Mouse (Mus musculus): ENCODE data around the gene Zfp382. TPM values are rescaled to one million over a fixed set of nuclear protein-coding genes. Genes with fewer than 3 reads are reported as not detected.
"Not testable (repeated sequence)": the region's sequence is repeated elsewhere in the genome, so short reads cannot be mapped to it uniquely, and the experiment has no call there.

Gene Zfp382
- 1 to 10 TPM; 3.6 to 5.7 (median 4.5) TPM for total RNA-seq (2022)

- DNase-seq, result peak; percentile 78
Observed at GRCm38 (mm10) chr7:30121308-30122187, at the start of gene Zfp382. TSS of gene Zfp382 (plus strand) at chr7:30121942.

GRCm38 (mm10) chr7:30072146-30073028 lies 49.4 kb upstream of the Zfp382 start, which contains the start of gene Zfp82:
TSS of gene Zfp82 (minus strand) at chr7:30072900.
- DNase-seq, result peak; percentile 75

- DNase-seq, result no peak
Observed at GRCm38 (mm10) chr7:30086524-30086923, 35.2 kb upstream of the Zfp382 start.

GRCm38 (mm10) chr7:30089405-30089804 lies 32.3 kb upstream of the Zfp382 start:
- no peak for DNase-seq

- DNase-seq, result peak; percentile 96
Observed at GRCm38 (mm10) chr7:30090092-30090969, 31.4 kb upstream of the Zfp382 start, which contains the start of the genes Gm26920 and Zfp566. TSS of gene Gm26920 (minus strand) at chr7:30090410. TSS of gene Zfp566 (minus strand) at chr7:30090527.

GRCm38 (mm10) chr7:30090970-30091585 lies 30.7 kb upstream of the Zfp382 start:
- no peak for DNase-seq

GRCm38 (mm10) chr7:30092666-30093065 lies 29.1 kb upstream of the Zfp382 start:
- no peak for DNase-seq

- DNase-seq, result no peak
Observed at GRCm38 (mm10) chr7:30093918-30094415, 27.8 kb upstream of the Zfp382 start.

GRCm38 (mm10) chr7:30094646-30095429 lies 26.9 kb upstream of the Zfp382 start, which contains the start of gene Zfp260:
TSS of gene Zfp260 (plus strand) at chr7:30094777.
- peak; percentile 87 for DNase-seq

GRCm38 (mm10) chr7:30095551-30096125 lies 26.1 kb upstream of the Zfp382 start:
- DNase-seq, result no peak

GRCm38 (mm10) chr7:30099297-30099696 lies 22.4 kb upstream of the Zfp382 start:
- DNase-seq, result no peak

GRCm38 (mm10) chr7:30116076-30116475 lies 5.7 kb upstream of the Zfp382 start:
- no peak for DNase-seq

- DNase-seq, result not testable (repeated sequence)
Observed at GRCm38 (mm10) chr7:30117935-30118334, 3.8 kb upstream of the Zfp382 start.

GRCm38 (mm10) chr7:30122188-30122530 lies 417 bp downstream of the Zfp382 start:
- no peak for DNase-seq

- no peak for DNase-seq
Observed at GRCm38 (mm10) chr7:30129900-30130299, 8.2 kb downstream of the Zfp382 start.

- no peak for DNase-seq
Observed at GRCm38 (mm10) chr7:30132396-30132795, 10.7 kb downstream of the Zfp382 start.

- no peak for DNase-seq
Observed at GRCm38 (mm10) chr7:30136826-30137225, 15.1 kb downstream of the Zfp382 start.

GRCm38 (mm10) chr7:30143170-30143554 lies 21.4 kb downstream of the Zfp382 start:
- DNase-seq, result no peak

GRCm38 (mm10) chr7:30143555-30144209 lies 21.9 kb downstream of the Zfp382 start:
- no peak for DNase-seq

GRCm38 (mm10) chr7:30147011-30147410 lies 25.3 kb downstream of the Zfp382 start:
- DNase-seq, result no peak
